Comparison of ENCODE assay signal across 26 mouse cellular contexts in genomic region chr3:95529814-95530213, GRCm38 (mm10). TPM values are rescaled to one million over a fixed set of nuclear protein-coding genes. Genes with fewer than 3 reads are reported as not detected.
DNase-seq lines count a peak whose midpoint lies in the region; ATAC-seq and TF ChIP-seq lines count a peak whose summit lies in the region.
"Had no signal": no experiment of that assay in that cellular context is flagged by ENCODE, and none has a peak within 500 bp of the region (broad histone marks: within the 10 kb centered on the region; RNA-seq: fewer than 3 reads in every experiment).

No protein-coding gene starts in this region.

- no peak overlapping the region for H3K4me3 ChIP-seq in heart, adult 2 months
- H3K4me3 ChIP-seq in heart, embryonic 10.5 days, result no peak overlapping the region
- peak overlapping the region; percentile 27; the same call in 1 of the 2 replicates for H3K4me3 ChIP-seq in brown adipose tissue, adult 24 weeks (ENCODE audit: insufficient read depth, low read depth, low read length)
- no peak overlapping the region for H3K4me3 ChIP-seq in hindbrain, embryonic 14.5 days (replicated peaks; ENCODE audit: low read length)
- H3K4me3 ChIP-seq: embryonic facial prominence, embryonic 12.5 days; erythroblast, embryonic 14.5 days; forebrain, embryonic 13.5 days; heart, embryonic 12.5 days; hindbrain, embryonic 12.5 days had no signal

- ATAC-seq in hindbrain, embryonic 14.5 days (ENCODE audit: low FRiP score), result no peak
- ATAC-seq: forebrain, embryonic 13.5 days; inflammation-experienced regulatory T-cells, adult 6 months had no signal

- 0 out of 2 replicates have a peak, but pooled peaks have one; percentile 20 for TF ChIP-seq EP300 in heart, adult 2 months (IDR thresholded peaks at IDR 0.05; ENCODE audit: insufficient read depth, low read depth, low read length)

- 85% methylated on average over 6 of the region's 6 CpGs for WGBS in heart, adult 2 months
- 81% methylated on average over 6 of the region's 6 CpGs for WGBS in heart, embryonic 10.5 days
- WGBS in hindbrain, embryonic 14.5 days, result 89% methylated on average over 6 of the region's 6 CpGs

- no peaks in the 10 kb centered on the region for H3K27me3 ChIP-seq in heart, adult 2 months (ENCODE audit: control insufficient read depth, insufficient read depth, low read length)
- no peaks in the 10 kb centered on the region for H3K27me3 ChIP-seq in heart, embryonic 10.5 days (ENCODE audit: insufficient read depth, poor library complexity, severe bottlenecking)
- H3K27me3 ChIP-seq in hindbrain, embryonic 14.5 days (ENCODE audit: control insufficient read depth, insufficient read depth, low read length), result no peaks in the 10 kb centered on the region
- H3K27me3 ChIP-seq: embryonic facial prominence, embryonic 12.5 days; forebrain, embryonic 13.5 days; heart, embryonic 12.5 days; hindbrain, embryonic 12.5 days had no signal

- H3K9ac ChIP-seq in heart, adult 2 months (ENCODE audit: low read depth, low read length), result no peak overlapping the region
- no peak overlapping the region for H3K9ac ChIP-seq in hindbrain, embryonic 14.5 days
- H3K9ac ChIP-seq: embryonic facial prominence, embryonic 12.5 days; forebrain, embryonic 13.5 days; heart, embryonic 12.5 days; hindbrain, embryonic 12.5 days had no signal

- no peaks in the 10 kb centered on the region for H3K79me2 ChIP-seq in heart, adult 2 months (replicated peaks; ENCODE audit: control insufficient read depth, insufficient read depth, low read length)

- no peaks in the 10 kb centered on the region for H3K36me3 ChIP-seq in heart, adult 2 months (ENCODE audit: control insufficient read depth, insufficient read depth, low read length)
- no peaks in the 10 kb centered on the region for H3K36me3 ChIP-seq in heart, embryonic 10.5 days
- H3K36me3 ChIP-seq in hindbrain, embryonic 14.5 days (replicated peaks; ENCODE audit: control insufficient read depth, insufficient read depth), result no peaks in the 10 kb centered on the region
- H3K36me3 ChIP-seq: embryonic facial prominence, embryonic 12.5 days; heart, embryonic 12.5 days; hindbrain, embryonic 12.5 days had no signal

- no peaks in the 10 kb centered on the region for H3K9me3 ChIP-seq in heart, embryonic 10.5 days
- H3K9me3 ChIP-seq in hindbrain, embryonic 14.5 days (ENCODE audit: control insufficient read depth, low read length), result no peaks in the 10 kb centered on the region
- H3K9me3 ChIP-seq: embryonic facial prominence, embryonic 12.5 days; forebrain, embryonic 13.5 days; heart, embryonic 12.5 days; hindbrain, embryonic 12.5 days had no signal

- no peak overlapping the region for H3K4me2 ChIP-seq in hindbrain, embryonic 14.5 days (replicated peaks)
- H3K4me2 ChIP-seq: embryonic facial prominence, embryonic 12.5 days; forebrain, embryonic 13.5 days; heart, embryonic 12.5 days; hindbrain, embryonic 12.5 days had no signal

- no peaks in the 10 kb centered on the region for H3K4me1 ChIP-seq in heart, adult 2 months (ENCODE audit: control insufficient read depth, insufficient read depth, low read length)
- H3K4me1 ChIP-seq in heart, embryonic 10.5 days, result no peaks in the 10 kb centered on the region
- H3K4me1 ChIP-seq in brown adipose tissue, adult 24 weeks (ENCODE audit: control insufficient read depth, insufficient read depth, insufficient read length, low read length), result no peaks in the 10 kb centered on the region
- H3K4me1 ChIP-seq in hindbrain, embryonic 14.5 days (replicated peaks; ENCODE audit: control insufficient read depth, insufficient read depth, low read length), result no peaks in the 10 kb centered on the region
- H3K4me1 ChIP-seq: embryonic facial prominence, embryonic 12.5 days; forebrain, embryonic 13.5 days; heart, embryonic 12.5 days; hindbrain, embryonic 12.5 days had no signal

- no peak overlapping the region for H3K27ac ChIP-seq in heart, adult 2 months
- no peak overlapping the region for H3K27ac ChIP-seq in heart, embryonic 10.5 days
- H3K27ac ChIP-seq in brown adipose tissue, adult 24 weeks (replicated peaks; ENCODE audit: low read depth, low read length), result peak overlapping the region; percentile 76
- no peak overlapping the region for H3K27ac ChIP-seq in hindbrain, embryonic 14.5 days
- H3K27ac ChIP-seq: embryonic facial prominence, embryonic 12.5 days; forebrain, embryonic 13.5 days; hindbrain, embryonic 12.5 days; stomach, postnatal 0 days had no signal

- TF ChIP-seq CTCF in heart, adult 2 months (IDR thresholded peaks at IDR 0.05), result no peak

- TF ChIP-seq POLR2A in heart, adult 2 months (IDR thresholded peaks at IDR 0.05; ENCODE audit: insufficient read depth, low read depth, low read length), result no peak

- intact Hi-C loops in heart, adult 2 months (cut with DNase I), result no loop called here

- DNase-seq in heart, adult 2 months, result no peak
- no peak for DNase-seq in heart, embryonic 10.5 days (ENCODE audit: low spot score)
- DNase-seq in lung, postnatal 36 days, result peak; percentile 45
- DNase-seq in lung, postnatal 10 days, result no peak
- DNase-seq in monocyte, adult 2 months (ENCODE audit: low read depth in 1 of 2, low spot score in 2 of 2), result peak; percentile 50 to 60
- no peak for DNase-seq in hindbrain, embryonic 14.5 days (ENCODE audit: low spot score)
- DNase-seq in cerebellum, postnatal 14 days, result no peak
- DNase-seq: adrenal gland, postnatal 25 days; cerebellum, adult 8-10 months; gastrocnemius, postnatal 25 days; heart, postnatal 14 days; kidney, adult 9 months; kidney, postnatal 4 days had no signal

RNA-seq across cellular contexts. Expression of gene Ctss, which starts 3.2 kb away (rescaled TPM):
- total RNA-seq in heart, adult 2 months (2021), result 10 to 100 TPM; 15.3 to 16.5 TPM
- polyA plus RNA-seq in heart, adult 2 months (2012; rRNA removed), result 10.3 and 12.4 TPM in 2 replicates
- 0.96 and 1.9 TPM in 2 replicates for polyA plus RNA-seq in heart, embryonic 10.5 days (2016; fragmentation: Nextera tagmentation; extraction: Ambion mirVana)
- polyA plus RNA-seq in brown adipose tissue, adult 24 weeks (2012; ENCODE audit: insufficient read depth, insufficient read length, missing spikeins), result 21.0 and 22.4 TPM in 2 replicates
- 16.3 and 17.7 TPM in 2 replicates for polyA plus RNA-seq in hindbrain, embryonic 14.5 days (2014; fragmentation: Nextera tagmentation; extraction: Ambion mirVana)

RNA-seq across cellular contexts. Expression of gene Hormad1, which starts 29.7 kb away (rescaled TPM):
- not detected for total RNA-seq in heart, adult 2 months (2021)
- polyA plus RNA-seq in heart, adult 2 months (2012; rRNA removed), result not detected in 2 replicates
- polyA plus RNA-seq in heart, embryonic 10.5 days (2016; fragmentation: Nextera tagmentation; extraction: Ambion mirVana), result 0.19 TPM in 1 of 2 replicates, not detected in the other
- polyA plus RNA-seq in brown adipose tissue, adult 24 weeks (2012; ENCODE audit: insufficient read depth, insufficient read length, missing spikeins), result not detected in 2 replicates
- not detected in 2 replicates for polyA plus RNA-seq in hindbrain, embryonic 14.5 days (2014; fragmentation: Nextera tagmentation; extraction: Ambion mirVana)
- total RNA-seq: adrenal gland, postnatal 25 days; gastrocnemius, postnatal 25 days; heart, postnatal 14 days; layer of hippocampus, postnatal 14 days; left cerebral cortex, postnatal 25 days; midbrain, postnatal 0 days had no signal
- polyA plus RNA-seq: embryonic facial prominence, embryonic 12.5 days; erythroblast, embryonic 14.5 days; forebrain, embryonic 13.5 days; heart, embryonic 12.5 days; hindbrain, embryonic 12.5 days; inflammation-experienced regulatory T-cells, adult 6 months; limb, embryonic 14.5 days; midbrain, postnatal 0 days; neural tube, embryonic 11.5 days; stomach, postnatal 0 days had no signal

RNA-seq across cellular contexts. Expression of gene Ctsk, which starts 30.8 kb away (rescaled TPM):
- 1 to 10 TPM; 7.4 to 8.7 TPM for total RNA-seq in heart, adult 2 months (2021)
- polyA plus RNA-seq in heart, adult 2 months (2012; rRNA removed), result 5.4 and 9.1 TPM in 2 replicates
- 4.2 and 10.2 TPM in 2 replicates for polyA plus RNA-seq in heart, embryonic 10.5 days (2016; fragmentation: Nextera tagmentation; extraction: Ambion mirVana)
- polyA plus RNA-seq in brown adipose tissue, adult 24 weeks (2012; ENCODE audit: insufficient read depth, insufficient read length, missing spikeins), result 7.5 and 12.3 TPM in 2 replicates
- 9.1 and 11.5 TPM in 2 replicates for polyA plus RNA-seq in hindbrain, embryonic 14.5 days (2014; fragmentation: Nextera tagmentation; extraction: Ambion mirVana)
- polyA plus RNA-seq: erythroblast, embryonic 14.5 days had no signal

RNA-seq across cellular contexts. Expression of gene Golph3l, which starts 58.9 kb away (rescaled TPM):
- total RNA-seq in heart, adult 2 months (2021), result 10 to 100 TPM; 15.6 to 17.8 TPM
- 6.0 and 11.5 TPM in 2 replicates for polyA plus RNA-seq in heart, adult 2 months (2012; rRNA removed)
- polyA plus RNA-seq in heart, embryonic 10.5 days (2016; fragmentation: Nextera tagmentation; extraction: Ambion mirVana), result 23.4 and 25.4 TPM in 2 replicates
- 20.1 and 20.4 TPM in 2 replicates for polyA plus RNA-seq in brown adipose tissue, adult 24 weeks (2012; ENCODE audit: insufficient read depth, insufficient read length, missing spikeins)
- polyA plus RNA-seq in hindbrain, embryonic 14.5 days (2014; fragmentation: Nextera tagmentation; extraction: Ambion mirVana), result 30.9 and 34.6 TPM in 2 replicates

Comparison
In these comparisons a context has a peak if more than half of its experiments do, and no peak if none do; other contexts are left out.
1. DNase-seq: peak in lung, postnatal 36 days (single experiment) and monocyte, adult 2 months (2 of 2); none in heart, adult 2 months (0 of 2), heart, embryonic 10.5 days (single experiment), lung, postnatal 10 days (single experiment), hindbrain, embryonic 14.5 days (single experiment) and cerebellum, postnatal 14 days (0 of 2).